Mouse (Mus musculus) G1E-ER4 (cell line): ENCODE data around the gene Fbn1. TPM values are rescaled to one million over a fixed set of nuclear protein-coding genes. Genes with fewer than 3 reads are reported as not detected.

ENCODE experiments used
- GATA1 ChIP-seq: IDR thresholded peaks from one replicate; pipeline ENCODE4 v1.8.0; 2012; ENCODE audit warnings: low read length, inconsistent platforms
- polyA plus RNA-seq: library from polyadenylated mRNA; stranded (reverse); fragments of >175 nt; gene quantifications from 2 replicates; pipeline ENCODE4 v1.2.3, GENCODE M21; 2012

Fbn1 gene
- polyA plus RNA-seq, 1 experiment = not detected

DNA sequence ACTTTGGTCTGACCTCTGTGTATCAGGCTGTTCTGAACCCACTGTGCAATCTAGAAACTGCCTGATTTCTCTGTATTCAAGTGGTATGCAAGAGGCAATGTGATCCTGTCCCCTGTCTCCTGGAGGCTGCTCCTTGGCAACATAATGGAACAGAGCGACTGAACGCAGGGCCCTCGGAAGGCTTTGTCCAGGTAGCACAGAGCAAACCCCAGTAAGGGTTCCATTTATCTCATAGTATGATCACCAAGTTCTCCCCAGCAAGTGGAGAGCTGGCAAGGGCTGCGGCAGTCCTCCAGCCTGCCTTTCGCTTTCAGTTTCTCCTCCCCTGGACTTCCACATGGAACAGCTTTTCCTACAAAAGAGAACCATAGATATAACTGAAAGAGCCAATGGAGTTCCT lies 588 bp upstream of the Fbn1 start:
- no peak for TF ChIP-seq GATA1

DNA sequence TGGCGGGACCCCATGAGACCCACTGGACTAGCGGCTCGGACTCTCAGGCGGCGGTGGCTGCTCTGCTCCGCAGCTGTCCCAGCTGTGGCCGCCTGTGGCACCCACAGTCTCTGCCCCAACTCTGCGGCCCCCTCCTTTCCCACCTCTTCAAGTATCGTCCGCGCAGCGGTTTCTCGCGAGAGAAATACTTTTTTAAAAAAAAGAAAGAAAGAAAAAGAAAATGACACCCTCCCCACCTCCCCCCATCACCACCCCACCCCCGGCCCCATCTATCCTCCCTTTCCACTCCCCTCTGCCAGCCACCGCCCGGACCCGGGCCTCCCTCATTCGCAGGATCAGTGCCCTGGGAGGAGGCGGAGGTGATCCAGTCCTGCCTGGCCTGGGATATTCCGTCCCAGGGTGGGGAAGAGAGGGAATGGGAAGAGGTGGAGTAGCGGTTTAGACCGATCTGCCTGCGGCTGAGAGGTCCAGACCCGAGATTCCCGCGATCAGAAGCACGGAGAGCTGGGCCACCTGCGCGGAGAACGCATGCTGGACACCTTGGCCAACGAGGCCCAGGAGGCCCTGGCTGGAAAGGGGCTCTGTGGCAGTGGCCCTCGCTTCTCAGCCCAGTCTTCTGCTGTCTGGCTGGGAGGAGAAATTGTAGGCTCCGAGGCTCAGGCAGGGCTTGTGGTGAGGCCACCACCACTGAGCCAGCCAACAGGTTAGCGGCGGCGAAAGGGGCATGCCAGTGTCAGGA lies 1.3 kb downstream of the Fbn1 start:
- TF ChIP-seq GATA1 = no peak

DNA sequence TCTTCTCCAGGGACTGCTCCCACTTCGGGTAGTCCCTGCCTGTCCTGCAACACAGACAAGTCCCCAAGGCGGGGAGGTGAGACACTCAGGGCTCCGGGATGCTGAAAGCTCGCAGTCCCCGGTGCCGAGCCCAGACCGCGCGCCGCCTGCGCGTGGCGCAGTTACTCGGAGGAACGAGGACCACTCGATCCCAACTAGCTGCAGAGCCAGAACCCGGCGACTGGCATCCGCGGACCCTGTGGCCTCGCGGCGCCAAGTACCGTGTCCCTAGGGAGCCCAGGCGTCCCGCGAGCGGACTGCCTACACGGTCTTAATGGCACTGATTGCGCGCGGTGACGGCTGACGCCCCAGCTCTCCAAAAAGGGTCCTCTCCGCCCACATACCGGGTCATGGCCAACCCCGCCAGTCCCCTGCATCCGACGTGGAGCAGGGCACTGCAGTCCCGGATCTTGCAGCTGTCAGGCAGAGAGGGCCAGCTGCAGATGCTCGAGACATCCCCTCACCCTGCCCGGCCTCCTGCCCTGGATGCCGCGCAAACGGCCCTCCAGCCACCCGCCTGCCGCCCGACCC lies 2.0 kb downstream of the Fbn1 start:
- no peak for TF ChIP-seq GATA1

DNA sequence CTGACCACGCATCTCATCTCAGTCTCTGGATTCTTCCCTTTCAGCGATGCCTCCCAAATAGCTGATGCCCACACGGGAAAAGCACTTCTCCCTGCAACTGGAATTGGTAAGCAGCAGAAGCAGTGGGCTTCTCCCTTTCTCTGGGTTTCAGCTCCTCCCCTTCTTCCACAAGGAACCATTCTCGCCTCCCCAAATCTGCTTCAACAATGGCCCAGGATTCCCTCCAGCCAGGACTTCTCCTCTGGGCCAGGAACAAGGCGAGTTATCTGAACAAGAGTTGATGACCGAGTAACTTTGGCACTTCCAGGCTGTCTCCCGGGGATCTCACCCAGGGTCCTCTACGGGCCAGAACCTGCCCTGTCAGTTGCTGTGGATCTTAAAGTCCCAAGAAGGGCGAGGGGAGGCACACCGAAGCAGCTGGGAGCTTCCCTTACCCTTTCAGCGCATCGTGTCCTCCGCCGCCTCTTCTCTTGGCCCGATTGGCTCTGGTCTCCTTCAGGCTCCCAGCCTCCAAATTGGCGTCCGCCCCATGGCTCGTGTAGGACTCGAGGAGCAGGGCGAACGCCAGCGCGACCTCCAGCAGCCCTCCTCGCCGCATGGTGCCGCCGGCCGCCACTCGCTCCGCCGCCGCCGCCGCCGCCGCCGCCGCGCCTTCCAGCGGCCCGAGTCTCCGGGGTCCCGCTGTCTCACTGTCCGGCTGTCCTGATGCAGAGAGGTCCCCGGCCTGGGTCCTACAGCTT lies 2.6 kb downstream of the Fbn1 start, which contains the start of gene Gm9913:
TSS of gene Gm9913 (plus strand) at position 84 of the 740 bp plus-strand sequence.
- no peak for TF ChIP-seq GATA1

DNA sequence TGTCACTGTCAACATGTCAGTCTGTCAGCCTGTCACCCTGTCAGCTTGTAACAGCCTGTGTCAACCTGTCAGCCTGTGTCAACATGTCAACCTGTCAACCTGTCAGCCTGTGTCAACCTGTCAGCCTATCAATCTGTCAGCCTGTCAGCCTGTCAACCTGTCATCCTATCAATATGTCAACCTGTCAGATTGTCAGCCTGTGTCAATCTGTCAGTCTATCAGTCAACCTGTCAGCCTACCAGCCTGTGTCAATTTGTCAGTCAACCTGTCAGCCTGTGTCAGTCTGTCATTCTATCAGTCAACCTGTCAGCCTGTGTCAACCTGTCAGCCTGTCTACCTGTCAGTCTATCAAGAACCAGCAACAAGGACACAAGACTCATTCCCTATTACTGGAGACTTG lies 6.3 kb downstream of the Fbn1 start:
- no peak for TF ChIP-seq GATA1

DNA sequence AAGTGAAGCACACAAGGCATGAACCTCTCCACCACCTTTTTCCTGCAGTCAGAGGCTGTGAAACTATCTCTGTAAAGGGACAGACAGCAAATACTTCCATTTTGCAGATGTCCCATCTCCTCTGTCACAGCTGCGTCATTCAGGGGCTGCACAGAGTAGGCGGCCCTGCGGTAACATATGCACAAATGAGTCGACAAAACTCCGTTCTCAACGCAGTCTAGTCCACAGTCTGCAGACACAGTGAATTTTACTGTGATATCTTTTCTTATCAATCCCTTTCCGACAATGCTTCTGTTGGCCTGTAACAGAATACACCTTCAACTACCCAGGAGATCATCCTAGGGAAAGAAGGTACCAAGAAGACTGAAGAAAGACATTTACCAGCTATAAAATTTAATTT lies 9.6 kb downstream of the Fbn1 start:
- TF ChIP-seq GATA1 = no peak

DNA sequence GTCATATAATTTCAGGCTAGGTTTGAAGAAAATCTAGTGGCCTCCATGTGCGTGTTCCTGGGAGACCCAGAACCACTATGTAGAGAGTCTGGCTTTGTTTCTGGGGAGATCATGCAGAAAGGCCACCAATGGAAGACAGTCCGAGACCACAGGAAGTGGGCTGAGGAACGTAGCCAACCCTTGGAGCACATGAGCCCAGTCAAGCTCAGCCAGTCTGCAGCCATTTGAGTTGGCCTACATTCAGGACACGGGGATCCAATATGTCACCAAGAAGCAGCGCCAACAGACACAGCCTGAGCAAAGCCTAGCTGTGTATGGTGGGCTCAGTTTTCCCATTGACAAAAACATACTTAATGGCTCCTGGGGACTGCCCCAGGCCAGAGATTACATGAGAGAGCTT lies 11.1 kb downstream of the Fbn1 start:
- TF ChIP-seq GATA1 = no peak

DNA sequence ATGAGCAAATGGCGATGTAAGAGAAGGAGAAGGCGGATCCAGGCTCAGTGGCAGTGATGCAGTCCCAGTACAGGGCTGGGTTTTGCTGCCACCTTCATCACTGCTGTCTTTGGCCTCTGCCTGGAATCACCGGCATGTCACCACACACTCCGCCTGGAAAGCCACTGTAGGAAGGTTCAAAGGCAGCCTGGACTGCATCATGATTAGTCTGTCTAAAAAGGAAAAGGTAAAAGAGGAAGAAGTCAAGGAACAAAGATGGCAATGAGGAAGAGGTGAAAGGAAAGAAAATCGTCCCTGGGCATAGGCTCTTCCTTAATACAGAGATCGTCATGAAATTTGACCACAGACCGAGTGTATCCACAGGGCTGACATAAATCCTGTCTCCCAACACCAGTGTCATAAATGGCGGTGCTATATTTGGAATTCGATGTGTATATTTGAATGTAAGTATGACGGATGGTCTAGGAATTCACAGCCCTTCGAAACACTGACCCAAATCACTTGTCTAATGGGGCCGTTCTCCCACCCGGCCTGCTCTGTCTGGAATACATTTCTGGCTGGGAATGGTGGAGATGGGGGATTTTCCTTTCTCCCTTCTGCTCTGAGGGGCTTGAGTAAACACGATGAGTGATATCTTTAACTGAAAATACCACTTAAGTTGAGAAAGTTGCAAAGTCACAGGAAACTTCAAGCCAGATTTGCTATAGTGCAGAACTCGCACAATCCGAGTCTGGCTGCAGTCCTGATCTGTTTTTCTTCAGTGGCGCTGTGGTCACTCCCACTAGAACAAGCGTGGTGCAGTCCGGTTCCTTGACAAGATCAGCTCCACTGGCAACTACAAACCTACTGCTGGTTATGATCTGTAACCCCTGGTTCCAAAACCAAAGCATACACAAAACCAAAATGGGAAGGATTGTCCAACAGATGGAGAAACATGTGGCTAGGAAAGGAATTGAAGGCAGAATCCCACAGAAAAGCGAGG lies 12.7 kb downstream of the Fbn1 start:
- TF ChIP-seq GATA1 = no peak

DNA sequence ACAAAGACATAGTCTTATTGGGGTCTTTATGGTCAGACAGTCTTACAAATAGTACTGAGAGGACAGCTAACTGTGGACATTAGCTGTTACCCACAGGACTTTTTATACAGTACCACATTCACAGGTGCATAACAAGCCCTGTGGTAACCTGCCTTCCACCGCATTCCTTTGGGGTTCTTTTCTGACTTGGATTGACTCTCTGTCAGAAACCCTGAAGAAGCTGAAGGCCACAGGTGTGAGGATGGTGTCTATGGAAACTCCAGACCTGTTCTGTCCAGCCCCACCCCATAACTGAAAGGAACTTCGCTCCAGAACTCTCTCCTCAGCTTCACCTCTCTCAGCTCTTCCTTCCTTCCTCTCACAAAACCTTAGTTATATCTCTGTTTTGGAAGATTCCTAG lies 13.5 kb downstream of the Fbn1 start:
- no peak for TF ChIP-seq GATA1

DNA sequence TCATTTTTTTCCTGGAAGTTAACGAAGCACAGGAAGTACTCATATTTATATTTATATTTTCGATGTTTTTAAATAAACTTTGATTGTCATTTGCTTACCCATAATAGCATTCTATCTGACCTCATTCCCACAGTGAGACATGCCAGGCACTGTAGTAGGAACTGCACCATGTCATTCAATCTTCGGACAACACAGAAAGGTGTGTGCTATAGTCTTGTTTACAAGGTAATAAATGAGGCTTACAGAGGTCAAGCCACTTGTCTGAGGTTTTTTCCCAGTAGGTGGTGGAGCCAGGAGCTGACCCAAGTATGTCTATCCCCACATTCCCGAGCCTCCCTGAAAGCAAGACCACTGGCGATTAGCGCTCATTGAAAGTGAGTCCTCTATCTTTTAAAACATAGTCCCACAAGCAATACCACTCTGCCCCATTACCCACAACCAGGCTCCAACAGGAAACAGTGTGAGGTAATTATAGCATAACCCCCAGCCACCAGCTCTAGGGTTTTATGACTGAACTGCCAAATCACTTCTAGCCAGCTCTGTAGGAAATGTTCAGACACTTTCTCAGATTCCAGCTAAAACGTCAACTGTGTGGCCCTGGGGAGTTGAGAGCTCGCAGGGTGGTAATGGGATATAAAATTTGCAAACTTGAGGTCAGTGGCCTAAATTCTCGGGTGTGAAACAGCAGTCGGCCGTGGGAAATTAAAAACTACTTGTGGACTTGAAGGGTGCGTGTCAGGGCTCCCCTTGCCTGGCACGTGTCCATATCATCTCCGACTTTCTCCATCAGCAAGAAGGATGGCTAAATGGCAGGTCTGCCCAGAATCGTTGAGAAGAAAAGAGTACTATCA lies 15.5 kb downstream of the Fbn1 start:
- no peak for TF ChIP-seq GATA1

DNA sequence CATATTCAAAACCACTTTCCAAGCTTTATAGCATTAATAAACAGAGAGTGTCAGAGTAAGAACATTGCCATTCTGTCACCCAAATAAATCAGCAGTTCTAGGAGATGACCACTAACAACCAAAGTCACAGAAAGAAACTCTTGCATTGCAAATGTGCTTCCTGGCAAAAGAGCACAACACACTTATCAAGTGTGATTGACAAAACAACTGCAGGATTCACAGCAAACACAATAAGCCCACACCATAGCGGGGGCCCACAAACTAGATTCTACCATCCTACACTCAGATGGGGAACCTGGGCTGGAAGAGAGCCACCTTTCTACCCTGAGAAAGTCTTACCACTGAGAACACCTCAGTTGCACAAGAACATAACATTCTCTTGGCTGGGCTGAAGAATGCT lies 17.8 kb downstream of the Fbn1 start:
- no peak for TF ChIP-seq GATA1

DNA sequence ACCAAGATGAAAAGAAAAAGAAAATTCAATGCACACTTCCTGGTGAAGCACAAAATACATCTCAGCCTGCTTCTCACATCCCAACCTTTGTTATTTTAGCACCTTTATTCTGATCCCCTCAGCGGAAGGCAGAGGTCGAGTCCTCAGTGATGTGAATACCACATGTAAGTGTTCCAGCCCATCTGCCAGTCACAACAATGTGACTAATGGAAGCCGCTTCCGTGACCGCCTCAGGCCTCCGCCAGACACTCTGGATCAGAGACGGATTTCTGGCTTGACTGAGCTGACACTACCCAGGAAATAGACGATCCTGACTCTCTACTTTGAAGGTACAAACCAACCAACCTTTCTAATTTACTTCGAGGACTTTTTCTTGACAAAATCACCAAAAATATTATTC lies 22.9 kb downstream of the Fbn1 start:
- no peak for TF ChIP-seq GATA1

DNA sequence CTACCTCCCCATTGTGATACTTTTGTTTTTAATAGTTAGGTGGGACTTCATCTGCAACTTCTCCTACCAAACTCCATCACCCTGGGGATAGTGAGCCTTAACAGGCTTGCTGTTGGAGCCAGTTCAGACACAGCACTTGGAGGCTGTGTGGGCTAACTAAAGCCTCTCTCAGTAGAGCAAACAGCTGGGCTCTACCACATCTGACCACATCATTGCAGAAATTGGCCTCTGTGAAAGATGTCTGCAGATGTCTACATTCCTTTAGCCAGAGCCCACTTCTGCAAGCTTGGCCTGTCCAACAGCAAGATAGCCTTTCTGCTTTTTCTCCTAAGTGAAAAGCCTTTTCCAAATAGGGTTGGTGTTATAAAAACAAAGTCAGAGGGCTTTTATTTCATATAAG lies 23.6 kb downstream of the Fbn1 start:
- TF ChIP-seq GATA1 = no peak

DNA sequence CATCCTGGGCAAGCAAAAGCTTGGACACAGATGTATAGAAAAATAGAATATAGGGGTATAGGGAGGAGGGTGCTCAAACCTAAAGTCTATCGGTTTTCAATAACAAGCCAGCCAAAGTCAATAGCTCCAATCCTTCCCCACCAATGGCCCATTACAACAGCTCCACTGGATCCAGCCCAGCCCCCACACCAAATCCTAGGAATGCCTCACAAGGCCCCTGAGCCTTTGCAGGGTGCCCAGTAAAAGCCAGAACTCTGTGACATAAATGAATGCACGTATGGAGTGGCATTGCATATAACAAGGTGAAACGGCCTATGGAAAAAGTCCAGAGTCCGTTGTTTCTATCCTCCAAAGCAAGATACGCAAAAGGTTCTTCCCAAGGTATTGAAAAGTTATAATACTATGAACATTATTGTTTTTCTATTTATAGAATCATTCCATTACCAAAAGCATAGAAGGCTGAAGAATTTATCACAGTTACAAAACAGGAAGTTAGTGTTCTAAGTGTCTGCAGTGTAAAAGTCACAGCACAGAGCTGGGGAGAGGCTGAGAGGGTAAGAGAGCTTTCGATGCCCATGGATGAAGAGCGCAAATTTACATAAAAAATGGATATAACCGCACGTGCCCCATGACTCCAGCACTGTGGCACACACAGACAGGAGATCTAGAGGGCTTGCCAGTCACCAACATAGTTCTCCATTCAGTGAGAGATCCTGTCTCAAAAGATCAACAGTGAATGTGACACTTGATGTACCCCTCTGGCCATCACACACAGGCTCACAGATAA lies 26.1 kb downstream of the Fbn1 start:
- TF ChIP-seq GATA1 = no peak
